ENCODE assay signal across 15 mouse cellular contexts in the genomic region with DNA sequence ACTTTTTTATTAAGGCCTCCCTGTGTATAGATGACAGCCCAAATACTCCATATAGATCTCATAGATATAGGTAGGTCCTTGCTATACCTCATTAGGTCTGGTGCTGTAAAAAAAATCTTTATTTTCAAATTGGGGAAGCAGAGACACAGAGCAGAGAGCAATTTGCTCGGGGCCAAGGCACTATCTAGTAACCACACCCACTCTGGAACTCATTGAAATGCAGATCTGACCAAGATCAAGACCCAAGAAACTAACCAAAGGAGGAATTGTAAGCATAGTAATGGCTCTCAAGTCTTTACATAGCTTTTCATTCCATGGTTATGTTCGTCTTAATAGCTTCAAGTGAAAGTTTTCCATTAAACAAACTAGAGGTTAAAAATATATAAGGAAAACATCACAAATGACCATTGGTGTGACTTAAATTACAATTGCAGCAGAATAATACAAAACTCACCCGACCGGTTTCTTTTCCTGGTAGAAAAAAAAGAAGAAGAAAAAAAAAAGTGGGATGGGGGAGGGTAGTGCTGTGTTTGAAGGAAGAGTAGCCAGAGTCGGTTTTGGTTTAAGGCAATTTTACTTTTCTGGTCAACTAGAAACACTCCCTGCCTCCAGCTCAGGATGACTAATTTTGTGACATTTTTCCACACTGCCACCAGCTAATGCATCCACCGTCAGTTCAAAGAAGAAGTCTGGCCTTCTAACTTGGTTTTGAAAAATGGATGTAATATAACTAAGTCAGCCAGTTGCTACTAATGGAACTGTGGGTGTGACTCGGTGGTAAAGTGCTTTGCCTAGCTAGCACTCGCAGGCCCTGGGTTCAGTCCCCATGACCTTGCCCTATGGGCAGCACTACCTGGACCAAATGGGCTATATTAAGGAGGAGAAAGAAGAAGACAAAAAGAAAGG. TPM values are rescaled to one million over a fixed set of nuclear protein-coding genes. Genes with fewer than 3 reads are reported as not detected.
DNase-seq lines count a peak whose midpoint lies in the region; ATAC-seq and TF ChIP-seq lines count a peak whose summit lies in the region.
"Had no signal": no experiment of that assay in that cellular context is flagged by ENCODE, and none has a peak within 500 bp of the region (broad histone marks: within the 10 kb centered on the region; RNA-seq: fewer than 3 reads in every experiment).

No protein-coding gene starts in this region.

- DNase-seq in adrenal gland, adult (ENCODE audit: inconsistent age in 2 of 2, low spot score in 1 of 2), result peak; percentile 42 to 64
- DNase-seq in adrenal gland, postnatal 4 days (ENCODE audit: low spot score in 2 of 2), result no peak
- DNase-seq in kidney, postnatal 4 days, result no peak
- DNase-seq in CH12.LX (ENCODE audit: extremely low read depth), result peak; percentile 40
- no peak for DNase-seq in left cerebral cortex, adult 2 months (ENCODE audit: extremely low spot score in 1 of 2, low spot score in 2 of 2)
- DNase-seq in right cerebral cortex, postnatal 25 days, result no peak
- DNase-seq: lung, postnatal 10 days had no signal

- peak overlapping the region; percentile 58 for H3K27ac ChIP-seq in kidney, embryonic 15.5 days
- H3K27ac ChIP-seq in CH12.LX (ENCODE audit: insufficient read depth, low read depth), result no peak overlapping the region
- H3K27ac ChIP-seq in intestine, embryonic 16.5 days (ENCODE audit: low read length), result no peak overlapping the region
- no peak overlapping the region for H3K27ac ChIP-seq in left cerebral cortex, adult 2 months
- H3K27ac ChIP-seq: embryonic facial prominence, embryonic 12.5 days; forebrain, embryonic 13.5 days; heart, embryonic 15.5 days; hindbrain, embryonic 14.5 days; limb, embryonic 13.5 days; midbrain, embryonic 13.5 days had no signal

- in situ Hi-C loops in CH12.LX (cut with MboI; ENCODE audit: low pct_ligation_motif_present, low pct_unique_long_range_greater_than_20kb, low sequenced_read_pairs), result loop anchor here (5.0 kb wide), 1 partner anchor 233 kb away; no protein-coding TSS in a partner anchor

- H3K9ac ChIP-seq in kidney, embryonic 15.5 days, result no peak overlapping the region
- H3K9ac ChIP-seq in CH12.LX (ENCODE audit: insufficient read depth, low read depth), result no peak overlapping the region
- no peak overlapping the region for H3K9ac ChIP-seq in intestine, embryonic 16.5 days (ENCODE audit: low read depth, low read length)
- H3K9ac ChIP-seq: embryonic facial prominence, embryonic 12.5 days; forebrain, embryonic 13.5 days; heart, embryonic 15.5 days; hindbrain, embryonic 14.5 days; limb, embryonic 13.5 days; midbrain, embryonic 13.5 days had no signal

- no peak; the same call in 1 of the 2 replicates for TF ChIP-seq RAD21 in CH12.LX (IDR thresholded peaks at IDR 0.05; ENCODE audit: low read depth, low read length)

- H3K4me3 ChIP-seq in kidney, embryonic 15.5 days (replicated peaks), result no peak overlapping the region
- no peak overlapping the region for H3K4me3 ChIP-seq in CH12.LX (replicated peaks in 1 of 3; ENCODE audit: low read depth in 2 of 3, low read length in 2 of 3, poor library complexity in 1 of 3)
- H3K4me3 ChIP-seq in intestine, embryonic 16.5 days (ENCODE audit: low read length), result no peak overlapping the region
- H3K4me3 ChIP-seq in left cerebral cortex, adult 2 months, result no peak overlapping the region
- H3K4me3 ChIP-seq: embryonic facial prominence, embryonic 12.5 days; forebrain, embryonic 13.5 days; heart, embryonic 15.5 days; limb, embryonic 13.5 days; midbrain, embryonic 13.5 days had no signal

- no peaks in the 10 kb centered on the region for H3K9me3 ChIP-seq in kidney, embryonic 15.5 days (replicated peaks)
- no peaks in the 10 kb centered on the region for H3K9me3 ChIP-seq in CH12.LX (replicated peaks; ENCODE audit: low read length)
- no peaks in the 10 kb centered on the region for H3K9me3 ChIP-seq in intestine, embryonic 16.5 days (ENCODE audit: control insufficient read depth, low read length)
- H3K9me3 ChIP-seq: embryonic facial prominence, embryonic 12.5 days; forebrain, embryonic 13.5 days; heart, embryonic 15.5 days; limb, embryonic 13.5 days; midbrain, embryonic 13.5 days had no signal

- H3K36me3 ChIP-seq in kidney, embryonic 15.5 days, result no peaks in the 10 kb centered on the region
- no peaks in the 10 kb centered on the region for H3K36me3 ChIP-seq in CH12.LX (replicated peaks in 1 of 2; ENCODE audit: control insufficient read depth in 1 of 2, insufficient read depth in 1 of 2, low read length in 1 of 2)
- H3K36me3 ChIP-seq in intestine, embryonic 16.5 days (ENCODE audit: control insufficient read depth, insufficient read depth, low read length), result no peaks in the 10 kb centered on the region
- H3K36me3 ChIP-seq: embryonic facial prominence, embryonic 12.5 days; heart, embryonic 15.5 days; limb, embryonic 13.5 days; midbrain, embryonic 13.5 days had no signal

- TF ChIP-seq CTCF in CH12.LX (conservative IDR thresholded peaks at IDR 0.05 in 1 of 2, IDR thresholded peaks at IDR 0.05 in 1 of 2; ENCODE audit: low read depth in 2 of 2, low read length in 2 of 2), result no peak
- TF ChIP-seq CTCF in left cerebral cortex, adult 2 months (IDR thresholded peaks at IDR 0.05), result no peak

- ATAC-seq in kidney, embryonic 15.5 days (replicated peaks; ENCODE audit: low FRiP score), result no peak
- ATAC-seq in intestine, embryonic 16.5 days, result peak; percentile 24; the same call in 1 of the 2 replicates
- ATAC-seq: forebrain, embryonic 13.5 days; midbrain, embryonic 13.5 days had no signal

- 0 out of 2 replicates have a peak overlapping the region, but pooled peaks have one; percentile 5 for H3K4me2 ChIP-seq in kidney, embryonic 15.5 days
- H3K4me2 ChIP-seq in CH12.LX (ENCODE audit: insufficient read depth, low read depth, poor library complexity, severe bottlenecking), result peak overlapping the region; percentile 25; the same call in 1 of the 2 replicates
- no peak overlapping the region; the same call in 1 of the 2 replicates for H3K4me2 ChIP-seq in intestine, embryonic 16.5 days (ENCODE audit: low read depth, low read length)
- H3K4me2 ChIP-seq: embryonic facial prominence, embryonic 12.5 days; forebrain, embryonic 13.5 days; heart, embryonic 15.5 days; hindbrain, embryonic 14.5 days; limb, embryonic 13.5 days; midbrain, embryonic 13.5 days had no signal

- no peaks in the 10 kb centered on the region for H3K27me3 ChIP-seq in kidney, embryonic 15.5 days
- no peaks in the 10 kb centered on the region for H3K27me3 ChIP-seq in CH12.LX (replicated peaks)
- H3K27me3 ChIP-seq in intestine, embryonic 16.5 days (replicated peaks; ENCODE audit: control insufficient read depth, insufficient read depth, low read length), result no peaks in the 10 kb centered on the region
- H3K27me3 ChIP-seq: embryonic facial prominence, embryonic 12.5 days; forebrain, embryonic 13.5 days; limb, embryonic 13.5 days; midbrain, embryonic 13.5 days had no signal

- no peak for TF ChIP-seq POLR2A in CH12.LX (IDR thresholded peaks at IDR 0.05; ENCODE audit: low read depth, low read length)

- TF ChIP-seq EP300 in CH12.LX (IDR thresholded peaks at IDR 0.05; ENCODE audit: low read length), result peak; percentile 7; the same call in 1 of the 2 replicates

- no peaks in the 10 kb centered on the region for H3K79me2 ChIP-seq in CH12.LX (replicated peaks; ENCODE audit: control insufficient read depth, extremely low read depth, insufficient read depth, poor library complexity, severe bottlenecking)

- peaks cover 36% of the 10 kb centered on the region for H3K4me1 ChIP-seq in kidney, embryonic 15.5 days
- H3K4me1 ChIP-seq in CH12.LX (ENCODE audit: control insufficient read depth in 1 of 2, insufficient read depth in 2 of 2), result peaks cover 8 to 50% of the 10 kb centered on the region in 2 experiments; a peak in 3 of 4 replicates
- peaks cover 15% of the 10 kb centered on the region for H3K4me1 ChIP-seq in intestine, embryonic 16.5 days (ENCODE audit: control insufficient read depth, insufficient read depth, low read length)

- intact Hi-C loops in left cerebral cortex, adult 2 months (cut with DNase I), result no loop called here

- WGBS in kidney, embryonic 15.5 days, result 43% methylated on average over 8 of the region's 8 CpGs
- 32% methylated on average over 8 of the region's 8 CpGs for WGBS in intestine, embryonic 16.5 days

- dilution Hi-C loops in CH12.LX (cut with MboI; ENCODE audit: extremely low pct_ligation_motif_present, extremely low pct_unique_long_range_greater_than_20kb, low sequenced_read_pairs), result no loop called here

TF ChIP-seq in CH12.LX, 34 proteins besides CTCF, POLR2A, EP300 and RAD21:
- TF ChIP-seq ZNF384 (IDR thresholded peaks at IDR 0.05; ENCODE audit: low read depth, low read length) (peak; percentile 92), HCFC1 (IDR thresholded peaks at IDR 0.05; ENCODE audit: low read depth, low read length) (no peak)

RNA-seq across cellular contexts. Expression of a gene that starts 3.4 kb away (rescaled TPM):
- total RNA-seq in adrenal gland, postnatal 4 days (2021), result 10 to 100 TPM; 25.8 to 27.8 TPM
- 4.9 and 5.1 TPM in 2 replicates for polyA plus RNA-seq in kidney, embryonic 15.5 days (2015; fragmentation: Nextera tagmentation; extraction: Ambion mirVana)
- total RNA-seq in CH12.LX (2012; rRNA removed) (2.1 and 2.3 TPM in 2 replicates), CH12.LX (2014; rRNA removed) (1.0 and 1.5 TPM in 2 replicates)
- 3.5 and 4.5 TPM in 2 replicates for polyA plus RNA-seq in CH12.LX (2012; ENCODE audit: insufficient read length, low read depth)
- 2.1 and 3.5 TPM in 2 replicates for polyA plus RNA-seq in intestine, embryonic 16.5 days (2015; fragmentation: Nextera tagmentation; extraction: Ambion mirVana)
- 100 to 1,000 TPM; 232 to 236 TPM for total RNA-seq in left cerebral cortex, adult 2 months (2021)

Comparison
In these comparisons a context has a peak if more than half of its experiments do, and no peak if none do; other contexts are left out.
1. DNase-seq: peak in adrenal gland, adult (2 of 2) and CH12.LX (single experiment); none in adrenal gland, postnatal 4 days (0 of 2), kidney, postnatal 4 days (0 of 2), left cerebral cortex, adult 2 months (0 of 2) and right cerebral cortex, postnatal 25 days (single experiment).
2. RNA of a gene that starts 3.4 kb away (total RNA-seq): 232 to 236 TPM in left cerebral cortex, adult 2 months and 25.8 to 27.8 TPM in adrenal gland, postnatal 4 days; 1.0 to 2.3 TPM in CH12.LX; every median in the first group is over 4 times any median in the second.